Mouse (Mus musculus) v-Abl transformed pro-B cells (cell line): ENCODE data around the gene Ddx58.

ENCODE experiments used
- in situ Hi-C, 2 experiments: fragments of 400-800 bp; cut with MboI; formaldehyde crosslinking; loops; one replicate each; pipeline ENCODE4 v1.15.1; 2025; ENCODE audit not compliant: unreplicated experiment in 2 of 2

The Ddx58 gene

GRCm38 (mm10) chr4:40193461-40193860 is 46.2 kb downstream of the Ddx58 start:
- in situ Hi-C loops = no loop called here

GRCm38 (mm10) chr4:40192246-40192645 is 47.4 kb downstream of the Ddx58 start:
- in situ Hi-C loops = no loop called here

DNA sequence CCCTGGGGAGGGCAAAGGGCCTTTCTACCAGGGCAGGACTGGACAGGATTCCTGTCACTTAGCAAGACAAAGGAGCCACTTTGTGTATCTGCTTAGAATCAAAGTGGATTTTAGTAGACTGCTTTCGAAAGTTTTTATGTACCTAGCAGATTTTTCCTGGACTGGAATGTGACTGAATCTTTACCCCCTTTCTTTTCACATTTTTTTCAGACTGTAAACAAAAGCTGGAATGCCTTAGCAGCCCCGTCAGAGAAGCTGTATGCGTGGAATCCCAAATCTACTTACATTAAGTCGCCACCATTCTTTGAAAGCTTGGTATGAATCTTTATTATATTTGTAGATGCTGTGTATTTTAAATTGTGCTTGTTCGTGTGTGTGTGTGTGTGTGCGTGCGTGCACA is 51.7 kb downstream of the Ddx58 start:
- in situ Hi-C loops = loop anchor here in 1 of 2 experiments (5.0 to 10.0 kb wide), 2 partner anchors 56 to 97 kb away; no protein-coding TSS in a partner anchor

GRCm38 (mm10) chr4:40184470-40184869 is 55.2 kb downstream of the Ddx58 start:
- in situ Hi-C loops = loop anchor here (5.0 to 10.0 kb wide), 3 partner anchors 42 to 103 kb away; partner anchors contain the start of gene Aco1 (in 1 of the 2)

GRCm38 (mm10) chr4:40183781-40184180 is 55.8 kb downstream of the Ddx58 start:
- in situ Hi-C loops = loop anchor here (5.0 to 10.0 kb wide), 3 partner anchors 41 to 104 kb away; partner anchors contain the start of gene Aco1 (in 1 of the 2)

GRCm38 (mm10) chr4:40182651-40183320 is 56.8 kb downstream of the Ddx58 start:
- in situ Hi-C loops = loop anchor here (5.0 to 10.0 kb wide), 3 partner anchors 40 to 105 kb away; partner anchors contain the start of gene Aco1 (in 1 of the 2)

DNA sequence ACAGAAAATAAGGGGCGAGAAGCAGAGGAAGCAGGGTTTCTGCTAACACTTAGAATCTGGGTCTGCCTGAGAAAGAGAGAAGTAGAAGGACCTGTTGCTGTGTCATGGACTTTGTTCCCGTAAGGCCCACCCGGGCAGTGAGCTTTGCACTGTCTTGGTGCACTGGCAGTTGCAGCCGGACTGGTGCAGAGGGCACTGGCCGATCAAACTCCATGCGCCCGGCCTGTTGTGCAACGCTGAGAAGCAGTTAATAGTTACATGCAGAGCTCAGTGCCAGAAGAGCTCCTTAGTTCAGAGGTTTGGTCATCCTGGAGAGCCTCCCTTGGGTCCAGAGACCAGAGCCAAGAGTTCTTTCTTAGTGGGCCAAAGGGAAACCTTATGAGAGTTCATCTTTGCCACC is 57.9 kb downstream of the Ddx58 start:
- in situ Hi-C loops = loop anchor here (5.0 to 10.0 kb wide), 3 partner anchors 39 to 106 kb away; partner anchors contain the start of gene Aco1 (in 1 of the 2)

DNA sequence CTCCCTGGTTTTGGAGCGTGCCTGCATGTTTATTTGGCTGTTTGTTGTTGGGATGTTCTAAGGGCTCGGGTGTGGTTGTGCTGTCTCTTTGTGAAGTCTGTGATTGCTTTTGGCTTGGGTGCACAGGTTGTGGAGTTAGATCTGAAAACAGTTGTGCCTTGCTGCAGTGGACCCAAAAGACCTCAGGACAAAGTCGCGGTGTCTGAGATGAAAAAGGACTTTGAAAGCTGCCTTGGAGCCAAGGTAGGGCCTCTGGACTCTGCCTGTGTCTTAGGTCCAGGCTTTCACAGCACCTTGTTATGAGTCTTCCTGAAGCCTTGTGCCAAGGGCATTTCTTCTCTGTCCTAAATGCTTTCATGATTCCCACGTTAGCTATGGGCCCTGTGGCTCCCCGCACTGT is 59.6 kb downstream of the Ddx58 start:
- in situ Hi-C loops = loop anchor here (5.0 to 10.0 kb wide), 3 partner anchors 38 to 107 kb away; partner anchors contain the start of gene Aco1 (in 1 of the 2)

- in situ Hi-C loops = no loop called here
Observed at GRCm38 (mm10) chr4:40178584-40178983, 61.0 kb downstream of the Ddx58 start.

DNA sequence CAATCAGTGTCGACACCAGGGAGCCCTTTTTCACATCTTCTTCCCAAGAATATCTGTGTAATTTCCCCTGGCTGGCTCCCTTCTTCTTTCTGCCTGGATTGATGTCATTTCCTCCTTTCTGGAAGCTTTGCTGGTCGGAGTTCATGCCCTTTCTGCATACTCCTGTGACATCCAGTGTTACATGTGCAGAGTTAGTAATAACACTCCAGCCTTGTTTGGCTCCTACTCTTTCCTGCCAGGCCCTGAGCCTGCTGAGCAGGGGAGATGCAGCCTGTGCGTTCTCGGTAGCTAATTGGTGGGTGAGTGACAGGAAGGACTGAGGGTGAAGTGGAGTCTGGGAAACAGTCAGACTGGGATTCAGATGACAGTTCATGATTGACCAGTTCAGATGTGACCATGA is 65.3 kb downstream of the Ddx58 start:
- in situ Hi-C loops = no loop called here

DNA sequence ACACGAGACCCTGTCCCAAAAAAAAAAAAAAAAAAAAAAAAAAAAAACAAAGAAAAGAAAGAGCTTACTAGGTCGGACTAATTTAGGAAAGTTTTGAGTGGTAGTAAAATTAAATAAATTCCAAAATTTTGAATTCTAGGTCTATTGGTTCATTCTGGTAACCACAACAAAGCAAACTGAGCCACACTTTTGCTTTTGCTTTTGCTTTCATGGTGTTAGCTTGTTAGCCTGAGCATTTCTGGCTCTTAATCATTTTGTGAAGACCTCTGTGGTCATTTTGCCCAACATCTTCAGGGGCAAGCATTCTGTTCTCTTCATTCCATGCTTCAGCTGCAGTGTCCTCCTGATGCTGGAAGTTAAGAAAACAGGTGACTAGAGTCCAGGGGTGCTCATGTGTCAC is 67.3 kb downstream of the Ddx58 start:
- in situ Hi-C loops = no loop called here

- in situ Hi-C loops = no loop called here
Observed at GRCm38 (mm10) chr4:40171477-40171876, 68.2 kb downstream of the Ddx58 start.

DNA sequence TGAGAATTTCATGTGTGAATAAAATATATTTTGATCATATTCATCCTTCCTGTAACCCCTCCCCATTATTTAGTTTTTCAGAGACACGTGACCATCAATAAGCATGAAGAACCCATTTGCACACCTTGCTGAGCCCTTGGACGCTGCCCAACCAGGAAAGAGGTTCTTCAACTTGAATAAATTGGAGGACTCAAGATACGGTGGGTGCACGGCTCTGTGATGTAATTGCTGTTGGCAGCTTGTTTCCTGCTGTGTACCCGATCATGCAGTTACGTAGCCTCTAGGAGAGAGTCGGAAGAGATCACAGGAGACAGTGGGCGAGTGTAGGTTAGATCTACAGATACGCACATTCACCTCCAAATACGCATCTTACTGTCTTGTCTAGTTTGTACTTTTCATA is 76.0 kb downstream of the Ddx58 start:
- in situ Hi-C loops = no loop called here

GRCm38 (mm10) chr4:40160591-40161434 is 78.8 kb downstream of the Ddx58 start:
- in situ Hi-C loops = no loop called here

DNA sequence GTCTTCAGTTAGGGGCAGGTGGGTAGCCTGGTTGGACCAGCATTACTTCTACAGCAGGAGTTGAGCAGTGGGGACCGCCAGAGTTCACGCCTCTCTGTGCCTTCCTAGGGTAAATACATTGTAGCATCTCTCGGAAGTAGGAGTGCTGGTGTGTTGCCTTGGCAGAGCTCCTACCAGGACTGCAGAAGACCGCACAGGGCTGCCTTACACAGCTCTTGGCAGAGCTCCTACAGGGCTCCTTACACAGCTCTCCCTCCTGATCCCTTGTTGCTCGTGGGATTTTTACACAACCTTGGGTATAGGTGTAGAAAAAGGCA is 81.4 kb downstream of the Ddx58 start:
- in situ Hi-C loops = no loop called here

GRCm38 (mm10) chr4:40157500-40158223 is 82.0 kb downstream of the Ddx58 start:
- in situ Hi-C loops = no loop called here

DNA sequence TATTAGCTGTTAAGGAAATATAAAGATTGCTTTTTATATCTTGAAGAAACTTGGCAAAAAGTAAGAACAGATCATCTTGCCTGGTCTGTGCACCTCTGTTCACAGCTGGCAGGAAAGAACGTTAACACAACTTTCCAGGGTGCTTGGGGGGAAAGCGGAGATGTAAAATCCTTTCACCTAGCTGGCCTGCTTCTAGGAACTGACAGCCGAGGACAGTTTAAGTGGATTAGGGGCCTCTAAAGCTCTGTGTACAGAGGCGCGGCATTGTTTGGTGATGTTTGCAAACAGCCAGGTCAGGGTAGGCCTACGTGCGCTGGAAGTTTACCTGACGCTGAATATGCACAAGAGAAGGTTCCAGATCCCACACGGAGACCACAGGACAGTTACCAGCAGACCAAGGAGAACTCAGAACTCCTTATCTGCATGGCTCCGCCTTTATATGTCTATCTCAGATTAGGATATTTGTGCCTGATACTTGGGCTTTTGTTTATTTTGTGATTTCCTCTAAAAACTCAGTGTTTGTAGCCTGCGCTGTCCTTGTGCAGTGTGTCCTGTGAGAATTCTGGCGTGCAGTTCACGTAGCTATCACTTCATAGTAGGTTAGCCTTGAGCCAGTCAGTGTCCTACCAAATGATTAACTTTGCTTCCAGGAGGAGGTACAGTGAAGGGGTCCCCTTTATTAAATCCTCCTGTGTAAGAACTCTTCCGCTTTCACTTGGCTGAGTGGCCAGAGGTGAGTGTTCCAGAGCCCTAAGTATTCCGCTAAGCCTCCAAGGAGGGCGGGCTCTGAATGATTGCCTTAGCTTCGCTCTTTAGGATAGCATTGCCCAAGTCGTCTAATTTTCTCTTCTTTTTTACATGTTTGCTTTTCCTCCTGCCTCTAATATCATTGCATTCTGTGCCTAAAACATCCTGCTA is 82.8 kb downstream of the Ddx58 start:
- in situ Hi-C loops = no loop called here

- in situ Hi-C loops = no loop called here
Observed at GRCm38 (mm10) chr4:40156153-40156552, 83.5 kb downstream of the Ddx58 start.

DNA sequence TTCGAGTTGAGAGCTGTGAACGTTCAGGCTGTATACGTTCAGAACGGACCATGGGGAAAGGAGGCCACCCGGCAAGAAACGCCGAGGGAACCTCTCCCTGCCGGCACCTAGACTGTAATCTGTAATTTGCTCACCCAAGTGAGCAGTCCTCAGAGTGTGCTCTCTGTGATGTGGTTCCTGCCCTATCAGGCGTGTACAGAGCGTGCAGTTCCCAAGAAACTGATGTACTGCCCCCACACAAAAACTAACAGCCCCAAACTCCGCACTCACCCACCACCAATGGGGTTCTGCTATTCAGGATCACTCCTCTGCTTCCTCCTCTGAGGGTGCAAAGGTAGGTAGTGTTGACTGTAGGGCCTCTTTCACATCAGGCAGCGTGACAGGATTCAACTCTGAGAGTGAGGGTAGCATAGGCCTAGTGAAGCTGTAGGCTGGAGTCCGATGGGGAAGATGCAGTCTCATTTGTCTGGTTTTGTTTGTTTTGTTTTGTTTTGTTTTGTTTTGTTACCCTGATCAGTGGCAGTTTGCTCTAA is 84.1 kb downstream of the Ddx58 start:
- in situ Hi-C loops = no loop called here

DNA sequence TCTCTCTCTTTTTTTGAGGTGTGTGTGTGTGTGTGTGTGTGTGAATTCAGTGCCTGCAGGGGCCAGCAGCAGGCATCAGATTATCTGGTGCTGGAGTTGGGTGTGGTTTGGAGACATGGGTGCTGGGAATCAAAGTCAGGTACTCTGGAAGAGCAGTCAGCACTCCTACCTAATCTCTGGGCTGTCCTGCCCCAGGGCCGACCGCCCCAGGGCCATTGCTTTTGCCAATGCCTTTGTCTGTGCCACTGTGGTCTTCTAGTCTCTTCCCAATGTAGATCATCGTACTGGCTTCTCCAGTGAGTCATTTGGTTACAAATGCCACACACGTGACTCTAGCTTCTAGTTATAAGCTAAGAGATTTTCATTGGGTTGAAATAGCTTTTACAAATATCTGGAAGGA is 84.9 kb downstream of the Ddx58 start:
- in situ Hi-C loops = no loop called here
